Mouse (Mus musculus) limb, embryonic 15.5 days (tissue): ENCODE results near the gene Ccdc148. TPM values are rescaled to one million over a fixed set of nuclear protein-coding genes. Genes with fewer than 3 reads are reported as not detected.

Experiments used
- ATAC-seq: fragments of 200-750 bp; cut with Nextera tagmentation; 2 replicates; pipeline ENCODE4 v1.8.0; 2017; ENCODE audit warnings: low read depth, moderate TSS enrichment; ENCODE audit not compliant: insufficient number of reproducible peaks, low FRiP score, low TSS enrichment
- H3K27ac ChIP-seq: fragments of 300-500 bp; sonication (generic); 2 replicates; pipeline ENCODE4 v1.5.1; 2015; ENCODE audit warnings: moderate library complexity, mild to moderate bottlenecking, inconsistent platforms
- H3K27me3 ChIP-seq: fragments of 300-500 bp; sonication (generic); 2 replicates; pipeline ENCODE4 v1.6.1; 2015; ENCODE audit warnings: inconsistent platforms
- H3K36me3 ChIP-seq: fragments of 300-500 bp; sonication (generic); 2 replicates; pipeline ENCODE4 v1.6.1; 2015; ENCODE audit warnings: inconsistent platforms
- H3K4me1 ChIP-seq: fragments of 300-500 bp; sonication (generic); 2 replicates; pipeline ENCODE4 v1.6.1; 2015; ENCODE audit warnings: inconsistent platforms
- H3K4me2 ChIP-seq: fragments of 300-500 bp; sonication (generic); 2 replicates; pipeline ENCODE4 v1.6.1; 2015; ENCODE audit warnings: mild to moderate bottlenecking, inconsistent platforms
- H3K4me3 ChIP-seq: fragments of 300-500 bp; sonication (generic); 2 replicates; pipeline ENCODE4 v1.5.1; 2015; ENCODE audit warnings: mild to moderate bottlenecking, inconsistent platforms
- H3K9ac ChIP-seq: fragments of 300-500 bp; sonication (generic); 2 replicates; pipeline ENCODE4 v1.6.1; 2015; ENCODE audit warnings: inconsistent platforms
- H3K9me3 ChIP-seq: fragments of 300-500 bp; sonication (generic); 2 replicates; pipeline ENCODE4 v1.6.1; 2016; ENCODE audit warnings: inconsistent platforms
- WGBS: fragments of 180-500 bp; shearing (Covaris S2); methylation state at CpG from one replicate; pipeline ENCODE4 v1.1.7; 2015; 5-methylcytosine and 5-hydroxymethylcytosine counted together
- polyA plus RNA-seq: library from polyadenylated mRNA; unstranded; fragments of >200 nt; fragmentation: Nextera tagmentation; extraction: Ambion mirVana; gene quantifications from 2 replicates; pipeline ENCODE4 v1.2.1, GENCODE M21; 2015

The Ccdc148 gene
- 0.56 and 0.84 TPM in 2 replicates for polyA plus RNA-seq

GRCm38 (mm10) chr2:59160605-59160963, at the start of gene Ccdc148, which contains the start of gene Pkp4:
Gene Ccdc148 (minus strand): TSS chr2:59160683.
Gene Pkp4 (plus strand): TSS chr2:59160850.
- under 1% methylated on average over 37 of the region's 37 CpGs for WGBS
- Histone ChIP-seq H3K9ac (peak within 1 kb of the TSS; percentile 88), H3K4me3 (peak within 1 kb of the TSS; percentile 92), H3K4me2 (peak within 1 kb of the TSS; percentile 80), H3K36me3 (no peaks in the 10 kb centered on the region), H3K27me3 (no peaks in the 10 kb centered on the region), H3K27ac (peak within 1 kb of the TSS; percentile 86), H3K4me1 (peaks cover 18% of the 10 kb centered on the region), H3K9me3 (no peaks in the 10 kb centered on the region)
- ATAC-seq, result peak; percentile 96

- H3K9me3 ChIP-seq, result no peaks in the 10 kb centered on the region
- H3K4me1 ChIP-seq, result peaks cover 7% of the 10 kb centered on the region; the same call in 1 of the 2 replicates
- ATAC-seq, result no peak
- WGBS, result 71% methylated on average over 9 of the region's 9 CpGs
- H3K27ac ChIP-seq, result no peak overlapping the region
- no peak overlapping the region for H3K4me3 ChIP-seq
- H3K36me3 ChIP-seq, result 0 out of 2 replicates have a peak, but pooled peaks cover 3% of the 10 kb centered on the region
- H3K4me2 ChIP-seq, result no peak overlapping the region
- no peaks in the 10 kb centered on the region for H3K27me3 ChIP-seq
- no peak overlapping the region for H3K9ac ChIP-seq
Measured at GRCm38 (mm10) chr2:59208276-59208675, 47.8 kb upstream of the Ccdc148 start.

GRCm38 (mm10) chr2:59207725-59208124, 47.2 kb upstream of the Ccdc148 start:
- Histone ChIP-seq H3K9ac (no peak overlapping the region), H3K9me3 (no peaks in the 10 kb centered on the region), H3K27me3 (no peaks in the 10 kb centered on the region), H3K36me3 (0 out of 2 replicates have a peak, but pooled peaks cover 3% of the 10 kb centered on the region), H3K4me3 (no peak overlapping the region), H3K4me2 (no peak overlapping the region), H3K27ac (no peak overlapping the region), H3K4me1 (peaks cover 10% of the 10 kb centered on the region; the same call in 1 of the 2 replicates)
- WGBS, result 73% methylated on average over 5 of the region's 5 CpGs
- no peak for ATAC-seq

- no peak overlapping the region for H3K4me3 ChIP-seq
- H3K9me3 ChIP-seq, result no peaks in the 10 kb centered on the region
- ATAC-seq, result no peak
- no peaks in the 10 kb centered on the region for H3K27me3 ChIP-seq
- H3K4me2 ChIP-seq, result no peak overlapping the region
- H3K9ac ChIP-seq, result no peak overlapping the region
- 71% methylated on average over 4 of the region's 4 CpGs for WGBS
- H3K4me1 ChIP-seq, result peaks cover 10% of the 10 kb centered on the region; the same call in 1 of the 2 replicates
- H3K36me3 ChIP-seq, result 0 out of 2 replicates have a peak, but pooled peaks cover 3% of the 10 kb centered on the region
- no peak overlapping the region for H3K27ac ChIP-seq
Measured at GRCm38 (mm10) chr2:59207240-59207639, 46.8 kb upstream of the Ccdc148 start.

- 92% methylated on average over 2 of the region's 2 CpGs for whole genome bisulfite sequencing
- no peak overlapping the region for H3K4me2 ChIP-seq
- no peaks in the 10 kb centered on the region for H3K9me3 ChIP-seq
- no peak overlapping the region for H3K27ac ChIP-seq
- H3K9ac ChIP-seq, result no peak overlapping the region
- H3K27me3 ChIP-seq, result no peaks in the 10 kb centered on the region
- no peak overlapping the region for H3K4me3 ChIP-seq
- peaks cover 10% of the 10 kb centered on the region; the same call in 1 of the 2 replicates for H3K4me1 ChIP-seq
- 0 out of 2 replicates have a peak, but pooled peaks cover 3% of the 10 kb centered on the region for H3K36me3 ChIP-seq
- no peak for ATAC-seq
Measured at GRCm38 (mm10) chr2:59206190-59206589, 45.7 kb upstream of the Ccdc148 start.

- no peaks in the 10 kb centered on the region for H3K27me3 ChIP-seq
- no peak overlapping the region for H3K9ac ChIP-seq
- WGBS, result 90% methylated on average over 9 of the region's 9 CpGs
- peaks cover 10% of the 10 kb centered on the region; the same call in 1 of the 2 replicates for H3K4me1 ChIP-seq
- H3K4me3 ChIP-seq, result no peak overlapping the region
- no peak for ATAC-seq
- H3K9me3 ChIP-seq, result no peaks in the 10 kb centered on the region
- H3K27ac ChIP-seq, result no peak overlapping the region
- H3K36me3 ChIP-seq, result no peaks in the 10 kb centered on the region
- no peak overlapping the region for H3K4me2 ChIP-seq
Measured at GRCm38 (mm10) chr2:59205092-59205491, 44.6 kb upstream of the Ccdc148 start.

GRCm38 (mm10) chr2:59203627-59204425, 43.3 kb upstream of the Ccdc148 start:
- Histone ChIP-seq H3K27me3 (no peaks in the 10 kb centered on the region), H3K27ac (no peak overlapping the region), H3K4me1 (peaks cover 10% of the 10 kb centered on the region; the same call in 1 of the 2 replicates), H3K4me2 (no peak overlapping the region), H3K9me3 (no peaks in the 10 kb centered on the region), H3K36me3 (no peaks in the 10 kb centered on the region), H3K9ac (no peak overlapping the region), H3K4me3 (no peak overlapping the region)
- ATAC-seq, result no peak
- 28% methylated on average over 3 of the region's 3 CpGs for WGBS

- ATAC-seq, result no peak
- H3K27me3 ChIP-seq, result no peaks in the 10 kb centered on the region
- H3K4me2 ChIP-seq, result no peak overlapping the region
- H3K9ac ChIP-seq, result no peak overlapping the region
- no peaks in the 10 kb centered on the region for H3K36me3 ChIP-seq
- H3K9me3 ChIP-seq, result no peaks in the 10 kb centered on the region
- WGBS, result 65% methylated on average over 5 of the region's 5 CpGs
- no peak overlapping the region for H3K4me3 ChIP-seq
- H3K27ac ChIP-seq, result no peak overlapping the region
- H3K4me1 ChIP-seq, result peaks cover 10% of the 10 kb centered on the region; the same call in 1 of the 2 replicates
Measured at GRCm38 (mm10) chr2:59202930-59203329, 42.4 kb upstream of the Ccdc148 start.

GRCm38 (mm10) chr2:59200511-59200910, 40.0 kb upstream of the Ccdc148 start:
- Histone ChIP-seq H3K4me1 (peaks cover 6% of the 10 kb centered on the region; the same call in 1 of the 2 replicates), H3K4me3 (no peak overlapping the region), H3K27ac (no peak overlapping the region), H3K27me3 (no peaks in the 10 kb centered on the region), H3K36me3 (no peaks in the 10 kb centered on the region), H3K4me2 (no peak overlapping the region), H3K9ac (no peak overlapping the region), H3K9me3 (no peaks in the 10 kb centered on the region)
- 76% methylated on average over 3 of the region's 3 CpGs for WGBS
- no peak for ATAC-seq

GRCm38 (mm10) chr2:59199476-59199976, 39.0 kb upstream of the Ccdc148 start:
- H3K27me3 ChIP-seq, result no peaks in the 10 kb centered on the region
- H3K9ac ChIP-seq, result no peak overlapping the region
- H3K9me3 ChIP-seq, result no peaks in the 10 kb centered on the region
- no peak overlapping the region for H3K4me3 ChIP-seq
- no peaks in the 10 kb centered on the region for H3K36me3 ChIP-seq
- ATAC-seq, result no peak
- 93% methylated on average over 5 of the region's 5 CpGs for WGBS
- H3K4me2 ChIP-seq, result no peak overlapping the region
- H3K27ac ChIP-seq, result no peak overlapping the region
- H3K4me1 ChIP-seq, result peaks cover 4% of the 10 kb centered on the region; the same call in 1 of the 2 replicates

- ATAC-seq, result no peak
- WGBS, result 81% methylated on average over 4 of the region's 4 CpGs
- Histone ChIP-seq H3K27me3 (no peaks in the 10 kb centered on the region), H3K36me3 (no peaks in the 10 kb centered on the region), H3K4me2 (no peak overlapping the region), H3K27ac (no peak overlapping the region), H3K4me3 (no peak overlapping the region), H3K9me3 (no peaks in the 10 kb centered on the region), H3K9ac (no peak overlapping the region), H3K4me1 (peaks cover 1% of the 10 kb centered on the region; the same call in 1 of the 2 replicates)
Measured at GRCm38 (mm10) chr2:59197156-59197555, 36.7 kb upstream of the Ccdc148 start.

GRCm38 (mm10) chr2:59193117-59193516, 32.6 kb upstream of the Ccdc148 start:
- Histone ChIP-seq H3K4me1 (peaks cover 21% of the 10 kb centered on the region), H3K27ac (no peak overlapping the region), H3K9ac (no peak overlapping the region), H3K4me2 (no peak overlapping the region), H3K4me3 (no peak overlapping the region), H3K27me3 (no peaks in the 10 kb centered on the region), H3K9me3 (no peaks in the 10 kb centered on the region), H3K36me3 (no peaks in the 10 kb centered on the region)
- 56% methylated on average over 5 of the region's 5 CpGs for WGBS
- no peak for ATAC-seq
